Mouse (Mus musculus) liver, postnatal 0 days (tissue): ENCODE data around the gene Gm43951.

Experiments used
- CTCF ChIP-seq: sonication (generic); IDR thresholded peaks from 2 replicates; pipeline ENCODE4 v1.5.1; 2016; ENCODE audit warnings: antibody characterized with exemption, low read depth
- EP300 ChIP-seq: IDR thresholded peaks from 2 replicates; pipeline ENCODE4 v1.6.1; 2016; ENCODE audit warnings: antibody characterized with exemption, low read depth, mild to moderate bottlenecking

DNA sequence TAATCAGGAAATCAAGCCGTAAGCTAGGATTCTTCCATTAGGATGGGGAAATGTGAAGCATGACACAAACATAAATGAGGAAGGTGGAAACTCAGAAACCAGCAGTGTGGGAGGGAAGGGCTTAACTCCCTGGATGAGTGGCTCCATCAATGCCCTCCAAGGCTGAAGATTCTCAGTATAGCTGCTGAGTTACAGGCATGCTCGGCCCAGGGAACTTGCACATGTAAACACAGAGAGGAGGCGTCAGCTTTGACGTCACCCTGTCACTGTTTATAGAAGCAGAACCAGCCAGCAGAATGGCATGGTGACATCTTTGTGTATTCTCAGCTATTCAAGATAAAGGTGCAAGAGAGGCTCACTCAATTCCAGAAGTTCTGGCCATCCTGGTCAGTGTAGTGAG lies 22.4 kb downstream of the Gm43951 start:
- TF ChIP-seq CTCF = no peak
- TF ChIP-seq EP300 = no peak
